Mouse (Mus musculus) hindlimb bud, embryonic 11.5 days (tissue): ENCODE measurements around the gene Vmn1r183.
A peak's percentile ranks its signal among the peaks of the same experiment; 100 is the strongest.
"Not testable (repeated sequence)": the region's sequence is repeated elsewhere in the genome, so short reads cannot be mapped to it uniquely, and the experiment has no call there.

Experiments used
- DNase-seq: peaks from one replicate; pipeline ENCODE4 v3.0.0-alpha.2; 2012; ENCODE audit warnings: low read depth, low spot score; ENCODE audit errors: extremely low spot score

Vmn1r183 gene

DNA sequence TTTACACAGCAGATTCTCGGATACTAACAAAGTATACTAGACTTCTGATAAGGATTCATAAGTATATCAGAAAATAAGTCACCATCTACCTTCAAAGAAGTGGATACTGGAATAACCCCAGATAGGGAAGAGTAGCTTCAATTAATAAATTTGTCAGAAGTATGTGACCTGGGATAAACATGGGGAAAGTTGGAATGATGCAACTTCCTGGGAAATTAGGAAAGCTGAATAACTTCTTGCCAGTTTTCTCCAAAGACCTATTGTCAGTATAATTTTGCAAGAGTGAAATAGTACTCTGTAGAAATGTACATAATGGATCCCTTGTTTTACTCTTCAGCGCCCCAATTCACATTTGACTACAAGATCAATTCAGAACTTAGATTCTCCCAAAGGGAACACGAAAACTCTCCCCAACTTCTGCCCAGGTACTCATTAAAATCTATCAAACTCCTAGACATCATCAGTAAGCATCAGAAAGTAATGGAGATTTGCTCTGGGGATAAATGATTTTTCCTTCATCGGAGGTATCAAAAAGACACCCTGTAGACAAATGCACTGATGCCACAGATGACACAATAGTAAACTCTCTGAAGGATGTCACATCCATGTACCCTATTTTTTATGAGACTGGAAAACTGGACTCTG, at the start of gene Vmn1r183:
Gene Vmn1r183 (plus strand): TSS at position 595 of the 645 bp plus-strand sequence.
- DNase-seq = no peak

DNA sequence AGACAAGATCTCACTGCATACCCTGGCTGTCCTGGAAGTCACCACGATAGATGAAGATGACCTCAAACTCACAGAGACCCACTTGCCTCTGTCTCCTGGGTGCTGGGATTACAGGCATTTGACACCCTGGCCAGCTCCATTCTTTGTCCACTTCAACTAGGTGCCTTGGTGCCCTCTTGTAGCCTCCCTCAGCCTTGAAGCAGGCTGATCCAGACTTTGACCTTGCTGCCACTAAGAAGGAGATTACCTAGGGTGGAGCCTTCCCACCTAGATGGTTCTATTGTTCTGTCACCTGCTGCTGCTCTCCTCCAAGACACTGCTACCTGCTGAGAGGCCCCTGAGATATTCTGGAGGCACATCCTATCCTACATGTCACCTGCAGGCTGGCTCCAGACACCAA, 21.4 kb downstream of the Vmn1r183 start:
- not testable (repeated sequence) for DNase-seq

DNA sequence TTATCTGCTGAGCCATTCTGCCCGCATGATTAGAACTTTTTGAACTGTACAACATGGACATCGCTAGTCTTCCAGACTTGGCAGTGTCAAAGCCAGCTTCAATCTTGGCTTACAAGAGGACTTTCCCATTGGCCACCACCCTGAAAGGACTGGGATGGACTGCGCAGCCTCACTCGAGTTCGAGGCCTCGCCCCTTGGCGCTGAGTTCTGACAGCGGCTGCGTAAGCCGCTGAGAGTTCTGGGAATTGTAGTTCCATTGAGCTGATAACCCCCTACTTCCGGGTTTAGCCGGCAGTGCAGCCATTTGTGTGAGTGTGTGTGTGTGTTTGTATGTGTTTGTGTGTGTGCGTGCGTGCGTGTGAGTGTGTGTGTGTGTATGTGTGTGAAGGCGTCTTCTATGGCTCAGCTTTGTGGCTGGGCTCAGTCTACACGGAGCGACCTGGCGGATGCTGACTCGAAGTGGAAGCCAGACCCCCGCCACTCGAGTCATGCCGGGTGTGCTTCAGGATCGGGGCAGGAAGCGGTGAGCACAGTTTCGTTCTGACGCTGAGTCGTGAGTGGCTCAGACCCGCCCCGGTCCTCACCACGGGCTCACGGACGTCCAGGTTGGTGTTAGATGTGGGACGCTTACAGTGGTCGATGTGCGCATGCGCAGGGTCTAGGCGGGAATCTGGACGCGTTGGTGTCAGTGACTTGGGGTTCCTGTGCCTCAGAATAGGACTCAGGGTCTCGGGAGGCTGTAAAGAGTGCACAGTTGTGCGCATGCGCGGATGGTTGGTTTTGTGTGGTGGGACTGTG, 28.8 kb downstream of the Vmn1r183 start, which contains the start of gene Zfp180:
Gene Zfp180 (plus strand): TSS at position 291 of the 798 bp plus-strand sequence.
- DNase-seq = peak; percentile 96

DNA sequence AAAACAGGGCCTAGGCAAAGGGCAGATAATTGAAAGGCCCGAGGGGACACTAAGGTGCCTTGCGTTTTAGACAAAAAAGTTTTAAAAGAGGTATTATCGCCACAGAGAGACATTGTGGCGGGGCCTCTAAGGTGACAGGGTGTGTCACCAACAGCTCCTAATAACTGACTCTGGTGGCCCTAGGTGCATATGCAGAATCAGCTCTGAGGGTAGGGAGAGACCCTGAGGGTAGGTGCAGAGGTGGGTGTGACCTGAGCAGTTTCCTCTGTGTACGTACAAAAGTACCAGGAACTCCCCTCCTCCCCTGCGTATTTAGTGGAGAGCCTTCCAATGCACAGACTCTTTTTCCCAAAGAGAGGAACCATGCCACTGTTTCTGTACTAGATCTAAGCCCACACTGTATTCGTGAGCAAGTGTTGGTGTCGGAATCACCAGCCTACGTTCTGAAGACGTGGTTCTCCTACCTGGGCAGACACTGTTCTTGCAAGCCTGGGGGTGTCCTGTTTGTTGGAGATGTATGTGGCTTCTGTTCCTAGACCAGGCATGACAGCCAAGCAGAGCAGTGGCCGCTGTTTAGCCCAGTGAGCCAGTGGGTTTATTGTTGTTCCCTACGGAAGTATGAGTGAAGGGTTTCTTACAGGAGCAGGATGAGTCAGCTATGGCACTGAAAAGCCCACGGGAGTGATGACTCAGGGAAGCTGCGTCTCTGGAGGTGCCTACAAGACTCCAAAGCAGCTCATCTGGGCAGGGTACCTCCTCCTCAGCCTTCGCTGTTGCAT, 29.6 kb downstream of the Vmn1r183 start:
- no peak for DNase-seq

DNA sequence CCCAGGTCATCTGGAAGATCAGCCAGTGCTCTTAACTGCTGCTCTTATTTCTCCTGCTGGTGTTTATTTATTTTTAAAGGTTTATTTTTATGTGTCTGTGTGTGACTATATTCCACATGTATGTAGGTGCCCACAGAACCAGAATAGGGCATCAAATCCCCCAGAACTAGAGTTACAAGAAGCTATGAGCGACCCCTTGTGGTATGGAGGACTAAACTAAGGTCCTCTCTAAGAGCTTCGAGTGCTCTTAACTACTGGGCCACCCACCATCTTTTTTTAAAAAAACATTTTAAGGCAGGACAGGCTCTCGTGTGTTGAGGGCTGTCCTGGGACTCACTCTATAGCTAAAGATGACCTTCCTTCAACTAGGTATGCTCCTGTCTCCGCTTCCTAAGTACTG, 33.8 kb downstream of the Vmn1r183 start:
- no peak for DNase-seq

DNA sequence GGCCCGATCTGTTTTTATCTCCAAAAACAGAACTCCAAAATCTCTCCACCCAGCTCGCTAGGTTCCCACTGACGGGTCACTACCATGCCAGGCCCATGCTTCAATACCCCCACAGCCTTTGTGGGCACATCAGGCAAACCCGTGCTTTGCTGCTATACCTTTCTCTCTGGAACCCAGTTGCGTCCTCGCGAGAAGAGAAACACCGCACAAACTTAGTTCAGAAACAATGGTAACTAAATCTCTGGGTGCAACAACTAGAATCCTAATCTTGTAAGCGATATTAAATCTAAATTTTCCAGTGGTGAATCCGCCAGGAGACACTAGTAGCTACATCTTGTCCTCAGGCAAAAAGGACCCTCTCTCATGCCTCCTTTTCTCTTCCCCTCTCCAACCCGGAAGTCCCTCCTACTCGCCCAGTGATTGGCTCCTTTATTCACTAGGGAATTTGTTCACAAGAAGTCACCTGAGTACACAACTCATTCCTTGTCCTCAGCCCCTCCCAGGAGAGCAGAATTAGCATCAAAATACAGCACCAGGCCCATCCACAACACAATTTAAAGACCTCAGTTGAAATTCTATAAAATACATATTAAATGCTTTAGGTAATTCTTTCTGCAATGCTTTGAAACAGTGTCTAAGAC, 34.6 kb downstream of the Vmn1r183 start:
- no peak for DNase-seq

DNA sequence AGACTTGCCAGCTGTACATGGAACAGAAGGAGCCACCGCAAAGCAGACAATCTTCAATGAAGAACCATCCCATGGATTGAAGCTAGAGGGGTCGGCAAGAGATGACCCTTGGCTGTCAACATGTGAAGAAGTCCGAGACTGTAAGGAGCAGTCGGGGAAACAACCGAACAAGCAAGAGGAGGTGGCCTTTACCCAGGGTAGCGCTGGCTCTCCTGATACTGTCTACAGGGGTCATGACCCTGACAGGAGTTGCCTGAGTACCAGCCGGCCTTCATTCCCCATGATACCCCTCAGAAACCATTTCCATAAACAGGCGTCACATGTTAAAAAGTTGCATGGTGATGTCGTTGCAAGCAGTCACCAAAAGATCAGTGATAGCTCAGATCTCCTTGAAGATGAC, 51.3 kb downstream of the Vmn1r183 start:
- no peak for DNase-seq

DNA sequence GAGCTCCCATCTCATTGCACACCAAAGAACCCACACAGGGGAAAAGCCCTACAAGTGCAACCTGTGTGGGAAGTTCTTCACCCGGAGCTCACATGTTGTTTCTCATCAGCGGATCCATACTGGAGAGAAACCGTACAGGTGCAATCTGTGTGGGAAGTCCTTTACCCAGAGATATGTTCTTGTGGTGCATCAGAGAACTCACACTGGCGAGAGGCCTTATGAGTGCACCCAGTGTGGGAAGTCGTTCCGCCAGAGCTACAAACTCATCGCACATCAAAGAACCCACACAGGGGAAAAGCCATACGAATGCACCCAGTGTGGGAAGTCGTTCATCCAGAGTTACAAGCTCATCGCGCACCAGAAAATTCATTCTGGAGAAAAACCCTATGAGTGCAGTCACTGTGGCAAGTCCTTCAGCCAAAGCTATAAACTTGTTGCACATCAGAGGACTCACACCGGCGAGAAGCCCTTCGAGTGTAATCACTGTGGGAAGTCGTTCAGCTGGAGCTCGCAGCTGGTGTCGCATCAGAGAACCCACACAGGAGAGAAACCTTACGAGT, 52.2 kb downstream of the Vmn1r183 start:
- DNase-seq = no peak

DNA sequence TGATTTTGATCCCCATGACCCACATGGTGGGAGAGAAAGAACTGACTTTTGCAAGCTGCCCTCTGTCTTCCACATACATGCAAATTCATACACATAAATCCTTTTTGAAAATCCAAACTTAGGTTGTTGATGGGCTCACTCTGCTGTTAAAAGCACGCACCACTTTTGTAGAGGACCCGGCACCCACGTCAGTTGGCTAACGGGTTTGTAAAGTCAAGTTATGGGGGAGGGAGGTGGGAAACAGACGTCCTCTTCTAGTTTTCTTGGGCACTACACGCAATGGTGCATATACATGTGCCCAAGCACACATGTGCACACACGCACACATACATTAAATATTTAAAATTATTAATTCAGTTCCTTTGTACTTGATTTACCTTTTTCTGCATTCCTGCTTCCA, 57.8 kb downstream of the Vmn1r183 start:
- DNase-seq = no peak

DNA sequence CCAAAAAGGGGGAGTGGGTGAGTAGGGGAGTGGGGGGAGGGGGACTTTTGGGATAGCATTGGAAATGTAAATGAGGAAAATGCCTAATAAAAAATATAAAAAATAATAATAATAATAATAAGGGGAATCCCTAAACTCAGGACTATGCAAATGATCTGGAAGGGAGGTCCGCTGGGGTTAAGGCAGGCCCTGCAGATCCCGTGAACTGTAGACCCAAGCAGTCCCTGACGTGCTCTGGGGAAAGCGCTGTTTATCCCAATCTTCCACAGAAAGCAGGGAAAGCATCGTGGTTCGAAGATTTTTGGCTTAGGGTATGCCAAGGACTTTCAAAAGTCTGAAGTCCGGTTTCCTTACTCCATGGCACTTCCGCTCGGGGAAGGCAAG, 58.7 kb downstream of the Vmn1r183 start:
- DNase-seq = no peak

DNA sequence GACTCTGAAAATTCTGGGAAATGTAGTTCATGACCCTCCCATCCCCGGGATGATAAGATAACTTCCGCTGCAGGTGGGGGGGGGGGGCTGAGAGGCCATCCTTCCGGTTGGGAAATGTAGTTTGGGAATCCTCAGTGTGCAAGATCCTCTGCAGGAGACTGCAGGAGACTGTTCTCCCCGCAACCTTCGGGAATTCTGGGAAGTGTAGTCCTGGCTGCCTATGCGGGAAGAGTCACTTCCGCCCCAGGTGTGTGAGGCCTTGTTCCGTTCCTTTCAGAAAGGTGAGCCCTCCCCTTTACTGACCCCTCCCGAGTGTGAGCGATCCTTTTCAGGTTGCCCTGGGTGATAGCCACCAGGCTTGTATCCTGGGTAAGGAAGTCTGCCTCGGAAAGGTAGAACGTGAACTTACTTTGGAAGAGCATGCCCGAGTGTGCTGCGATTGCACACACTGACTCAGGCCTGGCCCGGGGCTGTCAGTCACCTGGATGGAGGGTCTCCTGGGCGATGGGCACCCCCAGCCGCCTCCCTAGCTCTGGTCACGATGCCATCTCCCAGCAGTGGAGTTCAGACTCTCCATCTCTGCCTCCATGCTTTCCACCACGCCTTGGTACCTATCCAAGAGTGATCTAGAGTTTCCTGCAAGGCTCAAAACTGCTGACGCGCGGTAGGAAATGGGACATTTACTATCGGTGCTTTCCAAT, 59.3 kb downstream of the Vmn1r183 start, which contains the start of gene Zfp112:
Gene Zfp112 (plus strand): TSS at position 159 of the 701 bp plus-strand sequence.
- DNase-seq = no peak

DNA sequence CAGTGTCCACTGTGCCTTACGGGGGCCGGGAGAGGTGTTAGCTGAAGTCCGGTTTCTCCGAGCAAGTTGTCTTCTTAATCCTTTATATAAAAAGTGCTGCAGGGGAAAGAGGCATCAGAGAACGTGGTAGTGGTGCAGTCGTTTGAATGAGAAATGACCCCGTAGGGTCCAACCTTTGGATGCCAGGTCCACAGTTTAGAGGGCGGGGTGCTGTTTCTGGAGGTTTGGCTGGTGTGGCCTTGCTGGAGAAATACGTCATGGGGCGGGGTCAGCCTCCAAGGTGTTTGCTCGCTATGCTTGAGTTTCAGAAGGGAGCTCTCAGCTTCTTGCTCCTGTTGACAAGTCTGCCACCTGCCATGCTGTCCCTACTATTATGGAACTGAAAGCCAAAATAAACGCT, 59.9 kb downstream of the Vmn1r183 start:
- no peak for DNase-seq
